Mouse (Mus musculus) left cerebral cortex, adult 18-20 months (tissue): ENCODE measurements around the gene Mrps18b. TPM values are rescaled to one million over a fixed set of nuclear protein-coding genes. Genes with fewer than 3 reads are reported as not detected.

Source experiments
- microRNA-seq, 2 experiments: library from miRNA; unstranded; fragments of <30 nt; microRNA quantifications; one replicate each; pipeline ENCODE4 v1.2.0; 2021
- total RNA-seq, 2 experiments: library from RNA; stranded (reverse); gene quantifications; 2 replicates each; pipeline ENCODE4 v1.2.3; 2021

Gene Mrps18b
- total RNA-seq, 2 experiments from 2014 or later = 39.9 to 41.3 TPM

Small RNAs within 50 kb of the gene (microRNA-seq; reads per million reads assigned to microRNA genes)
- 0 to 0.42 reads per million in 2 experiments for gene Gm28033
- gene Mir1894 = 0 reads per million in 2 experiments
- 345 to 398 reads per million in 2 experiments for gene Mir877

Other genes starting within 250 kb of the Mrps18b start
- gene Vars2, start 248.8 kb downstream of the Mrps18b start, total RNA-seq = 10 to 100 TPM; 34.3 to 35.1 TPM
- 10 to 100 TPM; 26.7 to 37.5 TPM for gene Gtf2h4, start 242.7 kb downstream of the Mrps18b start, total RNA-seq
- gene Ddr1, start 211.8 kb downstream of the Mrps18b start, total RNA-seq = 10 to 100 TPM; 49.0 to 51.5 TPM
- gene Ier3, start 94.7 kb downstream of the Mrps18b start, total RNA-seq = 10 to 100 TPM; 16.0 to 21.3 TPM
- 100 to 1,000 TPM; 127 to 158 TPM for gene Flot1, start 93.2 kb downstream of the Mrps18b start, total RNA-seq
- gene Tubb5, start 78.1 kb downstream of the Mrps18b start, total RNA-seq = 100 to 1,000 TPM; 442 to 465 TPM
- gene Mdc1, start 74.9 kb downstream of the Mrps18b start, total RNA-seq = 10 to 100 TPM; 17.6 to 17.7 TPM
- 1 to 10 TPM; 2.0 to 2.6 TPM for gene Nrm, start 55.1 kb downstream of the Mrps18b start, total RNA-seq
- 1 to 10 TPM; 8.9 to 9.1 TPM for gene Ppp1r18, start 50.8 kb downstream of the Mrps18b start, total RNA-seq
- 10 to 100 TPM; 30.6 to 32.3 TPM for gene Dhx16, start 36.6 kb downstream of the Mrps18b start, total RNA-seq
- gene 2310061I04Rik, start 19.0 kb downstream of the Mrps18b start, total RNA-seq = 10 to 100 TPM; 56.4 to 57.5 TPM
- 10 to 100 TPM; 53.6 to 56.3 TPM for gene Atat1, start 6.3 kb downstream of the Mrps18b start, total RNA-seq
- 10 to 100 TPM; 62.9 to 63.7 TPM for gene Ppp1r10, start within 50 bp of the Mrps18b start, total RNA-seq
- 10 to 100 TPM; 69.4 to 71.6 TPM for gene Abcf1, start 53.4 kb upstream of the Mrps18b start, total RNA-seq
- gene Gnl1, start 63.5 kb upstream of the Mrps18b start, total RNA-seq = 100 to 1,000 TPM; 195 to 197 TPM
- gene Prr3, start 63.8 kb upstream of the Mrps18b start, total RNA-seq = 10 to 100 TPM; 36.6 to 37.5 TPM
- 1 to 10 TPM; 1.5 to 2.2 TPM for gene H2-T24, start 104.2 kb upstream of the Mrps18b start, total RNA-seq
- 10 to 100 TPM; 15.6 to 19.9 TPM for gene H2-T23, start 116.5 kb upstream of the Mrps18b start, total RNA-seq
- gene H2-T22, start 126.4 kb upstream of the Mrps18b start, total RNA-seq = 10 to 100 TPM; 18.5 to 20.8 TPM
- gene Gm6034, start 126.6 kb upstream of the Mrps18b start, total RNA-seq = not detected
- gene Gm11127, start 142.0 kb upstream of the Mrps18b start, total RNA-seq = 1 to 10 TPM; 1.4 TPM
- not detected for gene Gm19684, start 205.3 kb upstream of the Mrps18b start, total RNA-seq
- gene Gm7030, start 213.0 kb upstream of the Mrps18b start, total RNA-seq = not detected